Mouse (Mus musculus) hematopoietic stem cell, adult 5-6 weeks (primary cell): Measurements from ENCODE around the gene Mertk. TPM values are rescaled to one million over a fixed set of nuclear protein-coding genes. Genes with fewer than 3 reads are reported as not detected.

Experiments used
- ATAC-seq, 2 experiments: fragments of 125-278 bp in 1 of 2; replicated peaks in 1 of 2; 2 replicates each; pipeline ENCODE4 v1.8.0; 2016 to 2017; ENCODE audit warnings: inconsistent platforms in 2 of 2, mild to moderate bottlenecking in 2 of 2, moderate number of reproducible peaks in 2 of 2, low read depth in 1 of 2, moderate TSS enrichment in 1 of 2; ENCODE audit not compliant: low FRiP score in 2 of 2, poor library complexity in 2 of 2, severe bottlenecking in 2 of 2, insufficient read depth in 1 of 2, low TSS enrichment in 1 of 2
- total RNA-seq: library from RNA; stranded (forward); fragments of 172-1452, 232-1000 nt; gene quantifications from 2 replicates; pipeline ENCODE4 v1.2.3, GENCODE M21; 2017

Gene Mertk
- total RNA-seq, 1 experiment from 2014 or later: 0.69 TPM

- ATAC-seq: no peak
These were observed 134.7 kb downstream of the Mertk start for GRCm38 (mm10) chr2:128833435-128833834.

DNA sequence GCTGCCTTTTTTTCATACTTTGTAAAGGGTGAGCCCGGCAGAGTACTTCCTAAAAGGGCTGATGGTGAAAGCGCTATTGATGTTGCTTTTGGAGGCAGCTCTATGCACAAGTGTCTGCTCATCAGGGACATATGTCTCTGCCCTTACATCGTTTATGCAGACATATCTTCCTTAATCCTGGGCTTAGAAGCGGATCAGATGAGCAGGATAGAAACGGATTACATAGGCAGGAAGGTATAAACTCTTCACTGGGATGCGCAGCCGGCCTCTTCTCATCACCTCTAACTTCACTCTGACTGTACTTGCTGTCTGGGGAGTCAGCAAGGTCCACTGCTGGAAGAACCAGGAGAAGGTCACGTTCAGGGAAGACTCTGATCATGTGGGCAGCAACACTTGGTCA is 138.8 kb downstream of the Mertk start:
- ATAC-seq: no peak

DNA sequence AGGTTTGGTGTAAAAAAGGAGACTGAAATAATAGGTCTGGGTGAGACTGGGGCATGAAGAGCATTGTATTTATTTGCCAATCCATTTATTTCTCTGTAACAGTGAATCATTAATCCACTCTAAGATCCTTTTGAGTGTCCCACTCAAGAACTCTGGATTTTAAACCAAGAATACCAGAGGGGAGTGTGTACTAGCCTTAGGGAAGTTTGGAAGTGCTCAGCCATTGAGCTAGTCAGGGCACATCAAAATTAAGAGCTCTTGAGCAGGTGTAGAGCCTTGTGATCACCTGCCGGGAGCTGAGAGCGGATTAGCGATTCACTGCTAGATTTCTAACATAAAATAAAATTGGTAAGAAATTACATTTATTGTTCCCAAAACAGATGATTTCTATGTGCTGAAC is 139.9 kb downstream of the Mertk start:
- ATAC-seq: no peak

DNA sequence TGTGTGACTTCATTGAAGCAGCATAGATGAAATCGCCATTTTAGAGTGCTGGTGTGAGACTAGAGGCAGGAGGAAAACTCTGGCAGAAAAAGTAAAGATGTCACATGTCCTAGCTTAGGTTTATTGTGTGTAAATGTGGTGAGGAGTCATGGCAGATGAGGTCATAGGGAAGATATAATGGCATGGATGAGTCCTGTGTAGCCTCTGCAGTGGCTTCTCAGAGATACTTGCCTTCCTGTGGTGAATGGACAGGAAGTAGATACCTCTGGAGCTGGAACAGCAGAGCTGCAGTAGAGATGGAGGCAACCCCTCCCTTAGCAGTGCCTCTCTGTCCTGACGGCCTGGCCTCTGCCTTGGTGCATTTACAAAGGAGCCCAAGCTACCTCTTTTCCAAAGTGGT is 140.7 kb downstream of the Mertk start:
- no peak for ATAC-seq

- no peak for ATAC-seq
These were observed 143.7 kb downstream of the Mertk start for GRCm38 (mm10) chr2:128842437-128842836.

DNA sequence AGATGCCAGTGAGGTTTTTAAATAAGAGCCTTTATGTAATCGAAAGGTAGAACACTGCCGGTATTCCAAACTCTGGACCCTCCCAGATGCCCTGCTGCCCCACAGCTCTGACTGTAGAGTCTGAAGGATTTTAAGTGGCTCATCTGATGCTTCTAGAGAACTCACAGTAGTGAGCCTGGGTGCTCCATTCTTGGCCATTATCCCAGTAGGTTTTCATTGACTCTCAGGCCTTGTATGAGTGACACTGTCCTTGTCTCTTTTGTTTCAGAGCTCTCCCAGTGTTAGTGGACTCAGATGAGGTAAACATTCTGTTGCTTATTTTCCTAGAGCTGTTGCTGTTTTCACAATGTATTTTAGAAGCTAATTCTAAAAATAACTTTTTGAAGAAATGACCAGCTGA is 151.3 kb downstream of the Mertk start:
- ATAC-seq: no peak

Other genes starting within 250 kb of the Mertk start
- gene Spdye4c, start 107.7 kb upstream of the Mertk start, total RNA-seq: not detected in 2 replicates
- gene Anapc1, start 11.6 kb upstream of the Mertk start, total RNA-seq: 113 and 123 TPM in 2 replicates
- 28.2 and 30.4 TPM in 2 replicates for gene Tmem87b, start 119.2 kb downstream of the Mertk start, total RNA-seq
- gene Fbln7, start 164.0 kb downstream of the Mertk start, total RNA-seq: not detected in 2 replicates
- gene Zc3h8, start 245.1 kb downstream of the Mertk start, total RNA-seq: 12.2 and 15.1 TPM in 2 replicates